Mouse (Mus musculus): ENCODE data around the gene Snap47. TPM values are rescaled to one million over a fixed set of nuclear protein-coding genes. Genes with fewer than 3 reads are reported as not detected.

Gene Snap47
- 90.6 and 98.3 TPM in 2 replicates for polyA plus RNA-seq (2015; fragmentation: Nextera tagmentation; extraction: Ambion mirVana)

DNA sequence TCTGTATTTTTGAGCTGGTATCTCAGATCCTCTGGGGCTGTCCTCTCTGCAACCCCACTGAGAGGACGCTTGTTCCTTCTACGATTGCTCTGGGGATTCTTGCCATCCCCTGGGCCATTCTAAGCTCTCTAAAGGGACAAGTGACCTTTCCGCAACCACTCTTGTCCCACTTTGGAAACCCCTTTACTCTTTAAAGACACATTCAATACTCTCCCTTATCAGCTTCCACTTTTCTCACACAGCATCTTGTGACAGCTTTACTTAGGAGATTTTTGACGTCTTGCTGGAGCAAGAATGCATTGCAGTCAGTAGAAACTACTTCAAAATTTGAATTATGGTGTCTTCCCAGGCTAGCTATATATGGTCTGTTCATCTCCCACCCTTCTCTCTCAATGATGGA is at the start of gene Snap47:
Gene Snap47, minus strand, starts transcription at position 101 of the 400 bp plus-strand sequence.
- WGBS: 87% methylated on average over 4 of the region's 4 CpGs
- peaks cover 26% of the 10 kb centered on the region for H3K36me3 ChIP-seq (ENCODE audit: insufficient read depth, low read length)
- no peak for TF ChIP-seq CTCF (IDR thresholded peaks at IDR 0.05; ENCODE audit: low read depth)

DNA sequence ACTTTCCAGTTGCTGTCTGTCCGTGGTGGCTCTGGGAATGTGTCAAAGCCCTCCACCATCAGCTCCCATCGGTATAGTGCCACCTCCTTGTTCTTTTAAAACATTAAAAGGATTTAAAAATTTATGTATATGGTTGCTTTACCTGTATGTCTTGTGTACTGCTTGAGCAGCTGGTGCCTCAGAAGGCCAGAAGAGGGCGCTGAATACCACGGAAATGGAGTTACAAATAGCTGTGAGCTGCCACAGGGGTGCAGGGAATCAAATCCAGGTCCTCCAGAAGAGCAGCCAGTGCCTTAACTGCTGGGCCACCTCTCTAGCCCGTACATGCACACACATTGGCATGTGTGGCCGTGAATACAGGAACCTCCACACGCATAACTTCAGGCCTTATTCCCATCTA is 46.8 kb upstream of the Snap47 start:
- 93% methylated on average over 7 of the region's 7 CpGs for WGBS
- ATAC-seq (replicated peaks; ENCODE audit: low FRiP score, low read depth): no peak
- no peak overlapping the region for H3K9ac ChIP-seq (ENCODE audit: low read depth, low read length)
- no peak overlapping the region for H3K27ac ChIP-seq
- H3K4me3 ChIP-seq (replicated peaks; ENCODE audit: low read depth, low read length): no peak overlapping the region
- H3K9me3 ChIP-seq (replicated peaks; ENCODE audit: low read length): no peaks in the 10 kb centered on the region
- H3K27me3 ChIP-seq (ENCODE audit: insufficient read depth, low read length): no peaks in the 10 kb centered on the region
- H3K36me3 ChIP-seq (ENCODE audit: insufficient read depth, low read length): peaks cover 83% of the 10 kb centered on the region
- H3K4me2 ChIP-seq (ENCODE audit: low read length): no peak overlapping the region
- TF ChIP-seq CTCF (IDR thresholded peaks at IDR 0.05; ENCODE audit: low read depth): no peak
- DNase-seq (ENCODE audit: low spot score): no peak
- no peaks in the 10 kb centered on the region for H3K4me1 ChIP-seq (replicated peaks; ENCODE audit: insufficient read depth, low read length)

More for the DNA sequence above, at the start of gene Snap47:
- peak within 1 kb of the TSS; percentile 88 for H3K4me2 ChIP-seq (ENCODE audit: low read length)
- no peaks in the 10 kb centered on the region for H3K9me3 ChIP-seq (replicated peaks; ENCODE audit: low read length)
- H3K27me3 ChIP-seq (ENCODE audit: insufficient read depth, low read length): no peaks in the 10 kb centered on the region
- peak within 1 kb of the TSS; percentile 84 for H3K4me3 ChIP-seq (replicated peaks; ENCODE audit: low read depth, low read length)
- ATAC-seq (replicated peaks; ENCODE audit: low FRiP score, low read depth): no peak
- peak within 1 kb of the TSS; percentile 86 for H3K9ac ChIP-seq (ENCODE audit: low read depth, low read length)
- peak within 1 kb of the TSS; percentile 91 for H3K27ac ChIP-seq
- DNase-seq (ENCODE audit: low spot score): no peak
- H3K4me1 ChIP-seq (replicated peaks; ENCODE audit: insufficient read depth, low read length): peaks cover 13% of the 10 kb centered on the region

DNA sequence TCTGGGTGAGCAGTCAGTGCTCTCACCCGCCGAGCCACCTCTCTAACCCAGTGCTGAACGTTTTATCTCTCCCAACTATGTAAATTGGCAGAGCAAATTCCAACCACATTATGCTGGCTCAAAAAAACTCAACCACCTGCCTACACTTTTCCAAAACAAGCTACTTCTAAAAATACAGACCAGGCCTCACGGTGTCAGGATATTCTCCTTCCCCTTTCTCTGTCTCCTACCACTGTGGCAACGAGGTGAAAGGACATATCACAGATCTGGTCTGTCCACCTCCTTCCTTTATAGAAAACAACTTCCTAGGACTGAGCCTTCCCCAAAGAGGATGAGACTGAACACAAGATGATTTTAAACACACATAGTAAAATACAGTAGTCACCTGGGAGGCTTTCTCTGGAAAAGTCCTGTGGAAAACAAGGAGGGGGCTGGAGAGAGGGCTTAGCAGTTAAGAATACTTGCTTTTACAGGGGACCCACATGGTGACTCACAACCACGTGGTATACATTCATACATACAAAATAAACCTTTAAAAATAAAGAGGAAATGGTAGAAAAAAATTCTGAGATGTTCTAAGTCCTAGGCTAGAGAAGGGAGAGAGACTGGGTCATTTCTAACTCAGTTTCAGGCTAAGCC is 45.8 kb upstream of the Snap47 start:
- TF ChIP-seq CTCF (IDR thresholded peaks at IDR 0.05; ENCODE audit: low read depth): no peak
- WGBS: 92% methylated on average over 6 of the region's 6 CpGs
- H3K4me2 ChIP-seq (ENCODE audit: low read length): no peak overlapping the region
- H3K27ac ChIP-seq: no peak overlapping the region
- DNase-seq (ENCODE audit: low spot score) (no peak), ATAC-seq (replicated peaks; ENCODE audit: low FRiP score, low read depth) (no peak)
- H3K9me3 ChIP-seq (replicated peaks; ENCODE audit: low read length): no peaks in the 10 kb centered on the region
- no peaks in the 10 kb centered on the region for H3K27me3 ChIP-seq (ENCODE audit: insufficient read depth, low read length)
- peaks cover 82% of the 10 kb centered on the region for H3K36me3 ChIP-seq (ENCODE audit: insufficient read depth, low read length)
- H3K4me3 ChIP-seq (replicated peaks; ENCODE audit: low read depth, low read length): no peak overlapping the region
- H3K9ac ChIP-seq (ENCODE audit: low read depth, low read length): no peak overlapping the region
- H3K4me1 ChIP-seq (replicated peaks; ENCODE audit: insufficient read depth, low read length): no peaks in the 10 kb centered on the region

DNA sequence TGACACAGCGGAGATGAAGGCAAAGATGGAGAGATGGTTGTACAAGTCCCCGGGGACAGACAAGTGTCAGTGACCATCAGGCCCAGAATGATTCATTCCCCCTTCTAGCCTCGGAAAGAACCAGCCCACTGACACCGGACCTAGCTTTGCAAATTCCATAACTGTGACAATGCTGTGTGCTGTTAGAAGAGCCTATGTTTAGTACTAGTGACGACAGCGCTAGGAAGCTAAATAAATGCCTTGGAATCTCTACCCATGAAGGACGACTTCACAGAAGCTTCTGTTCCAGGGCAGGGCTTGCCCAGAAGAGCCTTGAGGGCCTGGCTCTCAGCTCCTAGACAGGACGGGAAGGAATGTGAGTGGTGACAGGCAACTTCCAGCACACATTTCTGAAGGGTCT is 35.2 kb upstream of the Snap47 start:
- no peak overlapping the region for H3K27ac ChIP-seq
- peaks cover 42% of the 10 kb centered on the region for H3K36me3 ChIP-seq (ENCODE audit: insufficient read depth, low read length)
- no peaks in the 10 kb centered on the region for H3K27me3 ChIP-seq (ENCODE audit: insufficient read depth, low read length)
- TF ChIP-seq CTCF (IDR thresholded peaks at IDR 0.05; ENCODE audit: low read depth): no peak
- 85% methylated on average over 8 of the region's 8 CpGs for WGBS
- no peaks in the 10 kb centered on the region for H3K9me3 ChIP-seq (replicated peaks; ENCODE audit: low read length)
- no peak for DNase-seq (ENCODE audit: low spot score)
- no peak overlapping the region for H3K4me3 ChIP-seq (replicated peaks; ENCODE audit: low read depth, low read length)
- H3K9ac ChIP-seq (ENCODE audit: low read depth, low read length): no peak overlapping the region
- H3K4me2 ChIP-seq (ENCODE audit: low read length): no peak overlapping the region
- ATAC-seq (replicated peaks; ENCODE audit: low FRiP score, low read depth): no peak
- H3K4me1 ChIP-seq (replicated peaks; ENCODE audit: insufficient read depth, low read length): no peaks in the 10 kb centered on the region

DNA sequence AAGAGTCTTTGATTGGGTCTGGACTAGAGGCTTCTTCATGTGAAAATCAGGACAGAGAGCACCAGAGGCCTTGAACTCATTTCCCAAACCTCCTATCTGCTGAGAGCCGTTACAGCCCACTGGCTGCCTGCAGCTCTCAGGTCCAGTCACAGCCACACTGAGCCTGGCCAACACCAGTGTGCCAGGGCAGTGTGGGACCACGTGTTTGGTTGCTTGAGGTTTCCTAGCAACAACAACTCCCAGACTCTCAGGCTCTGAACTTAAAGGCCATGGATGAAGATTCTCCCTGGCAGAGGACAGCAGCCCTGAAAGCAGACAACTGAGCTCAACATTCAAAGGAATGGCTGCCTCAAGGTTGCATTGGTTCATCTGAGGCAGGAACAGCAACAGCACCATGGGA is 34.7 kb upstream of the Snap47 start:
- no peak overlapping the region for H3K27ac ChIP-seq
- no peak for TF ChIP-seq CTCF (IDR thresholded peaks at IDR 0.05; ENCODE audit: low read depth)
- ATAC-seq (replicated peaks; ENCODE audit: low FRiP score, low read depth): no peak
- WGBS: 34% methylated on average over 2 of the region's 2 CpGs
- H3K9ac ChIP-seq (ENCODE audit: low read depth, low read length): no peak overlapping the region
- H3K4me1 ChIP-seq (replicated peaks; ENCODE audit: insufficient read depth, low read length): no peaks in the 10 kb centered on the region
- no peak for DNase-seq (ENCODE audit: low spot score)
- H3K36me3 ChIP-seq (ENCODE audit: insufficient read depth, low read length): peaks cover 36% of the 10 kb centered on the region
- H3K4me3 ChIP-seq (replicated peaks; ENCODE audit: low read depth, low read length): no peak overlapping the region
- no peak overlapping the region for H3K4me2 ChIP-seq (ENCODE audit: low read length)
- H3K9me3 ChIP-seq (replicated peaks; ENCODE audit: low read length): no peaks in the 10 kb centered on the region
- no peaks in the 10 kb centered on the region for H3K27me3 ChIP-seq (ENCODE audit: insufficient read depth, low read length)

DNA sequence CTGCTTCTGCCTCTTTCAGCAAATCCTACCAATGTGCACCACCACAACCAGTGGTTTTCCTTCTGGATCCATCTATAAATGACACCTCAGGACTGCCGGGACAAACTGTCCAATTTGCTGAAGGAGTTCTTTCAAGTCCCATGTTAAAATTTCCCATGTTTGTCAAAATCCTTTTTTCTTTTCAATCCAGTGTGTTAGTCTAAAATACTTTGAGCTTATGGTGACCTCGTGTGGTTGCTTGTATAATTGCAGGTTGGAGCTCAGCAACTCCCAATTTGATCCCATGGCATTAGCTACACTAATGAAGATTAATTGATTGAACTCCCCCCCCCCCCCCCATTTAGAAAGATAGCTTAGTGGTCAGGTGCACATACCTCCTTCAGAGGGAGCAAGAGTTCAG is 32.2 kb upstream of the Snap47 start:
- no peak overlapping the region for H3K4me3 ChIP-seq (replicated peaks; ENCODE audit: low read depth, low read length)
- DNase-seq (ENCODE audit: low spot score) (peak; percentile 90), ATAC-seq (replicated peaks; ENCODE audit: low FRiP score, low read depth) (no peak)
- no peaks in the 10 kb centered on the region for H3K4me1 ChIP-seq (replicated peaks; ENCODE audit: insufficient read depth, low read length)
- H3K9ac ChIP-seq (ENCODE audit: low read depth, low read length): no peak overlapping the region
- peak; percentile 79 for TF ChIP-seq CTCF (IDR thresholded peaks at IDR 0.05; ENCODE audit: low read depth)
- WGBS: 3% methylated on average over 2 of the region's 2 CpGs
- no peak overlapping the region for H3K27ac ChIP-seq
- H3K9me3 ChIP-seq (replicated peaks; ENCODE audit: low read length): no peaks in the 10 kb centered on the region
- peaks cover 23% of the 10 kb centered on the region for H3K36me3 ChIP-seq (ENCODE audit: insufficient read depth, low read length)
- H3K27me3 ChIP-seq (ENCODE audit: insufficient read depth, low read length): no peaks in the 10 kb centered on the region
- no peak overlapping the region for H3K4me2 ChIP-seq (ENCODE audit: low read length)

DNA sequence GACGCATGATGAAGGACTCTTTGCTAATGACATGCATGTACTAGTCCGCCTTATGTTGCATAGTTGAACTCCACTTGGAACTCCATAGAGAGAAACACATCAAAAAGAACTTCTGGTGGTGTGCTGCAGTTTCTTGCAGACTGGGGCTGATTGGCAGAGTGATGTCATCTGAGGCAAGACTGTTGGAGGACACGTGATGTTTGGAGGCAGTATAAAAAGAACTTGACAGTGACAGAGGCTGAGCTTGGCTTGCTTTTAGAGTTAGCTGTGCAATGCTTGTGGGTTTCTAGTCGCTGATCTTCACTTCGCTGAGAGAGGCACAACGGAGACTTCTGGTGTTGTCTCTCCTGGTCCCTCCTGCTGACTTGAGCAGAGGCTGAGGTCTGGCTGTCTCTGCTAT is 26.3 kb upstream of the Snap47 start:
- no peak overlapping the region for H3K27ac ChIP-seq
- H3K4me2 ChIP-seq (ENCODE audit: low read length): no peak overlapping the region
- no peak for DNase-seq (ENCODE audit: low spot score)
- no peaks in the 10 kb centered on the region for H3K4me1 ChIP-seq (replicated peaks; ENCODE audit: insufficient read depth, low read length)
- no peak for ATAC-seq (replicated peaks; ENCODE audit: low FRiP score, low read depth)
- H3K4me3 ChIP-seq (replicated peaks; ENCODE audit: low read depth, low read length): no peak overlapping the region
- H3K27me3 ChIP-seq (ENCODE audit: insufficient read depth, low read length): no peaks in the 10 kb centered on the region
- no peaks in the 10 kb centered on the region for H3K36me3 ChIP-seq (ENCODE audit: insufficient read depth, low read length)
- no peaks in the 10 kb centered on the region for H3K9me3 ChIP-seq (replicated peaks; ENCODE audit: low read length)
- H3K9ac ChIP-seq (ENCODE audit: low read depth, low read length): no peak overlapping the region
- WGBS: 70% methylated on average over 6 of the region's 6 CpGs
- TF ChIP-seq CTCF (IDR thresholded peaks at IDR 0.05; ENCODE audit: low read depth): no peak

All from kidney, postnatal 0 days (tissue).